Mouse (Mus musculus) heart, embryonic 16.5 days (tissue): ENCODE measurements around the gene Kl. TPM values are rescaled to one million over a fixed set of nuclear protein-coding genes. Genes with fewer than 3 reads are reported as not detected.

Source experiments
- ATAC-seq: fragments of 200-750 bp; cut with Nextera tagmentation; replicated peaks from 2 replicates; pipeline ENCODE4 v1.8.0; 2017; ENCODE audit warnings: moderate number of reproducible peaks; ENCODE audit not compliant: insufficient read depth, low FRiP score; ENCODE audit errors: extremely low read depth
- H3K27ac ChIP-seq: fragments of 300-500 bp; sonication (generic); 2 replicates; pipeline ENCODE4 v1.5.1; 2014; ENCODE audit warnings: mild to moderate bottlenecking, low read length, control low read depth, moderate library complexity
- H3K27me3 ChIP-seq: fragments of 300-500 bp; sonication (generic); 2 replicates; pipeline ENCODE4 v1.6.1; 2014; ENCODE audit warnings: low read length, mixed read lengths; ENCODE audit not compliant: control insufficient read depth, insufficient read depth
- H3K36me3 ChIP-seq: fragments of 300-500 bp; sonication (generic); 2 replicates; pipeline ENCODE4 v1.6.1; 2014; ENCODE audit not compliant: control insufficient read depth, insufficient read depth
- H3K4me1 ChIP-seq: fragments of 300-500 bp; sonication (generic); 2 replicates; pipeline ENCODE4 v1.6.1; 2014; ENCODE audit warnings: low read length, mixed read lengths; ENCODE audit not compliant: control insufficient read depth, insufficient read depth
- H3K4me2 ChIP-seq: fragments of 300-500 bp; sonication (generic); 2 replicates; pipeline ENCODE4 v1.6.1; 2014; ENCODE audit warnings: low read depth, mild to moderate bottlenecking, control low read depth, low read length
- H3K4me3 ChIP-seq: fragments of 300-500 bp; sonication (generic); 2 replicates; pipeline ENCODE4 v1.5.1; 2014; ENCODE audit warnings: mild to moderate bottlenecking, control low read depth, low read length
- H3K9ac ChIP-seq: fragments of 300-500 bp; sonication (generic); 2 replicates; pipeline ENCODE4 v1.6.1; 2014; ENCODE audit warnings: low read length, control low read depth
- H3K9me3 ChIP-seq: fragments of 300-500 bp; sonication (generic); replicated peaks from 2 replicates; pipeline ENCODE4 v1.6.1; 2016; ENCODE audit warnings: low read length; ENCODE audit not compliant: control insufficient read depth
- WGBS: fragments of 180-500 bp; shearing (Covaris S2); extraction: QIAGEN DNeasy Blood & Tissue Kit; methylation state at CpG from one replicate; pipeline ENCODE4 v1.1.7; 2014; 5-methylcytosine and 5-hydroxymethylcytosine counted together
- polyA plus RNA-seq: library from polyadenylated mRNA; unstranded; fragments of >200 nt; fragmentation: Nextera tagmentation; extraction: Ambion mirVana; gene quantifications from 2 replicates; pipeline ENCODE4 v1.2.1, GENCODE M21; 2015

Gene Kl
- polyA plus RNA-seq, 1 experiment from 2014 or later: 0.46 TPM

GRCm38 (mm10) chr5:151028906-151029305 is 76.5 kb downstream of the Kl start:
- Histone ChIP-seq H3K4me3 (no peak overlapping the region), H3K27ac (no peak overlapping the region)
- ATAC-seq: no peak

GRCm38 (mm10) chr5:151034715-151035512 is 82.5 kb downstream of the Kl start:
- H3K4me3 ChIP-seq: no peak overlapping the region
- ATAC-seq: no peak
- H3K9me3 ChIP-seq: no peaks in the 10 kb centered on the region; the same call in 1 of the 2 replicates
- no peak overlapping the region for H3K27ac ChIP-seq
- H3K9ac ChIP-seq: no peak overlapping the region
- 34% methylated on average over 9 of the region's 9 CpGs for WGBS
- peaks cover 8% of the 10 kb centered on the region; the same call in 1 of the 2 replicates for H3K36me3 ChIP-seq
- H3K4me2 ChIP-seq: no peak overlapping the region
- no peaks in the 10 kb centered on the region for H3K27me3 ChIP-seq
- 0 out of 2 replicates have a peak, but pooled peaks cover 2% of the 10 kb centered on the region for H3K4me1 ChIP-seq

More at GRCm38 (mm10) chr5:151028906-151029305, 76.5 kb downstream of the Kl start:
- H3K27me3 ChIP-seq: no peaks in the 10 kb centered on the region
- no peaks in the 10 kb centered on the region; the same call in 1 of the 2 replicates for H3K4me1 ChIP-seq
- H3K9ac ChIP-seq: no peak overlapping the region
- no peak overlapping the region for H3K4me2 ChIP-seq
- no peaks in the 10 kb centered on the region; the same call in 1 of the 2 replicates for H3K9me3 ChIP-seq
- WGBS: 69% methylated on average over 6 of the region's 6 CpGs
- no peaks in the 10 kb centered on the region for H3K36me3 ChIP-seq

- H3K4me3 ChIP-seq: no peak overlapping the region
- no peak overlapping the region for H3K9ac ChIP-seq
- no peak for ATAC-seq
- no peaks in the 10 kb centered on the region; the same call in 1 of the 2 replicates for H3K9me3 ChIP-seq
- peaks cover 8% of the 10 kb centered on the region; the same call in 1 of the 2 replicates for H3K36me3 ChIP-seq
- H3K27me3 ChIP-seq: no peaks in the 10 kb centered on the region
- H3K4me2 ChIP-seq: no peak overlapping the region
- 0 out of 2 replicates have a peak, but pooled peaks cover 2% of the 10 kb centered on the region for H3K4me1 ChIP-seq
- 89% methylated on average over 7 of the region's 7 CpGs for WGBS
- no peak overlapping the region for H3K27ac ChIP-seq
Measured at GRCm38 (mm10) chr5:151037871-151038270, 85.5 kb downstream of the Kl start.

GRCm38 (mm10) chr5:151042911-151043310 is 90.5 kb downstream of the Kl start:
- Histone ChIP-seq H3K9ac (no peak overlapping the region), H3K4me1 (no peaks in the 10 kb centered on the region), H3K36me3 (peaks cover 8% of the 10 kb centered on the region; the same call in 1 of the 2 replicates), H3K4me2 (no peak overlapping the region), H3K27ac (no peak overlapping the region), H3K9me3 (no peaks in the 10 kb centered on the region), H3K27me3 (no peaks in the 10 kb centered on the region), H3K4me3 (no peak overlapping the region)
- ATAC-seq: no peak
- WGBS: 88% methylated on average over 5 of the region's 5 CpGs
